Mouse (Mus musculus) mammary gland, adult 2 months (tissue): ENCODE measurements around the gene Mgat4d. TPM values are rescaled to one million over a fixed set of nuclear protein-coding genes. Genes with fewer than 3 reads are reported as not detected.

Source experiments
- polyA plus RNA-seq: library from polyadenylated mRNA; depleted of rRNA; stranded (reverse); fragments of >200 nt; gene quantifications from 2 replicates; pipeline ENCODE4 v1.2.3, GENCODE M21; 2012; ENCODE audit warnings: low replicate concordance; rRNA removed

Mgat4d gene
- polyA plus RNA-seq = not detected in 2 replicates

GRCm38 (mm10) chr8:83348263-83348662, at the start of gene Mgat4d:
TSS of gene Mgat4d (plus strand) at chr8:83348471.

GRCm38 (mm10) chr8:83331899-83332697, 16.2 kb upstream of the Mgat4d start, which contains the start of gene Elmod2:
TSS of gene Elmod2 (minus strand) at chr8:83332486.

GRCm38 (mm10) chr8:83389316-83390005, 41.2 kb downstream of the Mgat4d start, which contains the start of gene Clgn:
TSS of gene Clgn (plus strand) at chr8:83389867.

Other genes with a start within 250 kb of the Mgat4d start
- 7.0 and 11.4 TPM in 2 replicates for gene Tbc1d9, start 183.1 kb upstream of the Mgat4d start, polyA plus RNA-seq
- gene Gm10645, start 182.3 kb upstream of the Mgat4d start, polyA plus RNA-seq = 0.32 and 2.3 TPM in 2 replicates
- gene Ucp1, start 58.1 kb upstream of the Mgat4d start, polyA plus RNA-seq = 110 and 958 TPM in 2 replicates
- gene Elmod2, start 16.0 kb upstream of the Mgat4d start, polyA plus RNA-seq = 2.5 and 6.7 TPM in 2 replicates
- gene Clgn, start 41.4 kb downstream of the Mgat4d start, polyA plus RNA-seq = not detected in 2 replicates
- 2.9 and 8.0 TPM in 2 replicates for gene Scoc, start 109.9 kb downstream of the Mgat4d start, polyA plus RNA-seq
- not detected in 2 replicates for gene Olfr370, start 187.3 kb downstream of the Mgat4d start, polyA plus RNA-seq
- gene Ndufb7, start 218.2 kb downstream of the Mgat4d start, polyA plus RNA-seq = 442 and 514 TPM in 2 replicates